ENCODE assay signal across 9 mouse cellular contexts in genomic region chr12:88419912-88420621, GRCm38 (mm10). TPM values are rescaled to one million over a fixed set of nuclear protein-coding genes. Genes with fewer than 3 reads are reported as not detected.
DNase-seq lines count a peak whose midpoint lies in the region; ATAC-seq and TF ChIP-seq lines count a peak whose summit lies in the region.
"Had no signal": no experiment of that assay in that cellular context is flagged by ENCODE, and none has a peak within 500 bp of the region (broad histone marks: within the 10 kb centered on the region; RNA-seq: fewer than 3 reads in every experiment).

No protein-coding gene starts in this region.

- TF ChIP-seq EP300 in heart, adult 2 months (IDR thresholded peaks at IDR 0.05; ENCODE audit: insufficient read depth, low read depth, low read length), result no peak

- no peak overlapping the region for H3K9ac ChIP-seq in heart, adult 2 months (ENCODE audit: low read depth, low read length)
- H3K9ac ChIP-seq in stomach, embryonic 16.5 days (ENCODE audit: low read length), result no peak overlapping the region

- H3K9me3 ChIP-seq in stomach, embryonic 16.5 days (replicated peaks; ENCODE audit: control insufficient read depth, low read length), result no peaks in the 10 kb centered on the region

- no peaks in the 10 kb centered on the region for H3K79me2 ChIP-seq in heart, adult 2 months (replicated peaks; ENCODE audit: control insufficient read depth, insufficient read depth, low read length)

- H3K4me3 ChIP-seq in heart, adult 2 months, result no peak overlapping the region
- no peak overlapping the region for H3K4me3 ChIP-seq in stomach, embryonic 16.5 days (replicated peaks; ENCODE audit: low read length)

- DNase-seq in heart, adult 2 months, result peak; percentile 16 to 29
- no peak for DNase-seq in heart, adult 8-10 months (ENCODE audit: low spot score)
- peak; percentile 17 for DNase-seq in MN1 (ENCODE audit: low spot score)
- DNase-seq in cerebellum, adult 9-10 months, result peak; percentile 55
- DNase-seq in kidney, adult 8-10 months, result peak; percentile 9 to 10
- DNase-seq in left cerebral cortex, adult 8-10 months (ENCODE audit: low spot score in 2 of 2), result no peak

- 74% methylated on average over 12 of the region's 12 CpGs for WGBS in heart, adult 2 months
- whole genome bisulfite sequencing in stomach, embryonic 16.5 days, result 58% methylated on average over 12 of the region's 12 CpGs

- no peaks in the 10 kb centered on the region for H3K27me3 ChIP-seq in heart, adult 2 months (ENCODE audit: control insufficient read depth, insufficient read depth, low read length)
- no peaks in the 10 kb centered on the region for H3K27me3 ChIP-seq in stomach, embryonic 16.5 days (ENCODE audit: control insufficient read depth, insufficient read depth, low read length)
- H3K27me3 ChIP-seq: Patski had no signal

- ATAC-seq in stomach, embryonic 16.5 days (ENCODE audit: insufficient read depth, low FRiP score), result peak; percentile 51
- ATAC-seq in granulocyte monocyte progenitor cell, adult 5-6 weeks (replicated peaks; ENCODE audit: poor library complexity, severe bottlenecking), result no peak
- ATAC-seq: Patski had no signal

- H3K36me3 ChIP-seq in heart, adult 2 months (ENCODE audit: control insufficient read depth, insufficient read depth, low read length), result no peaks in the 10 kb centered on the region
- no peaks in the 10 kb centered on the region for H3K36me3 ChIP-seq in stomach, embryonic 16.5 days (ENCODE audit: control insufficient read depth, insufficient read depth, low read length)

- TF ChIP-seq POLR2A in heart, adult 2 months (IDR thresholded peaks at IDR 0.05; ENCODE audit: insufficient read depth, low read depth, low read length), result no peak

- intact Hi-C loops in heart, adult 2 months (cut with DNase I), result no loop called here

- H3K4me2 ChIP-seq in stomach, embryonic 16.5 days (ENCODE audit: low read depth, low read length), result no peak overlapping the region

- no peak for TF ChIP-seq CTCF in heart, adult 2 months (IDR thresholded peaks at IDR 0.05)

- no peak overlapping the region for H3K27ac ChIP-seq in heart, adult 2 months
- H3K27ac ChIP-seq in stomach, embryonic 16.5 days (ENCODE audit: low read length), result no peak overlapping the region

- H3K4me1 ChIP-seq in heart, adult 2 months (ENCODE audit: control insufficient read depth, insufficient read depth, low read length), result peaks cover 1% of the 10 kb centered on the region; the same call in 1 of the 2 replicates
- H3K4me1 ChIP-seq in stomach, embryonic 16.5 days (ENCODE audit: control insufficient read depth, insufficient read depth, low read length), result no peaks in the 10 kb centered on the region

RNA-seq across cellular contexts. Expression of gene Adck1, which starts 59.7 kb away (rescaled TPM):
- 10 to 100 TPM; 25.0 to 26.3 TPM for total RNA-seq in heart, adult 2 months (2021)
- 37.4 and 48.7 TPM in 2 replicates for polyA plus RNA-seq in heart, adult 2 months (2012; rRNA removed)
- total RNA-seq in heart, adult 8-10 months (2022), result 10 to 100 TPM; 23.7 to 31.6 (median 28.6) TPM
- 16.7 and 17.0 TPM in 2 replicates for polyA plus RNA-seq in stomach, embryonic 16.5 days (2015; fragmentation: Nextera tagmentation; extraction: Ambion mirVana)
- total RNA-seq in granulocyte monocyte progenitor cell, adult 5-6 weeks (2014; fragmentation: Nextera tagmentation), result 13.8 and 17.2 TPM in 2 replicates
- 20.3 and 29.4 TPM in 2 replicates for total RNA-seq in granulocyte monocyte progenitor cell, adult 5-6 weeks (2017)
- 10 to 100 TPM; 38.1 to 41.4 (median 39.5) TPM for total RNA-seq in left cerebral cortex, adult 8-10 months (2022)

Comparison
In these comparisons a context has a peak if more than half of its experiments do, and no peak if none do; other contexts are left out.
1. DNase-seq: peak in heart, adult 2 months (2 of 2), MN1 (single experiment), cerebellum, adult 9-10 months (single experiment) and kidney, adult 8-10 months (2 of 2); none in heart, adult 8-10 months (single experiment) and left cerebral cortex, adult 8-10 months (0 of 2).